Mouse (Mus musculus): ENCODE measurements around the gene Gpc6.

The Gpc6 gene

DNA sequence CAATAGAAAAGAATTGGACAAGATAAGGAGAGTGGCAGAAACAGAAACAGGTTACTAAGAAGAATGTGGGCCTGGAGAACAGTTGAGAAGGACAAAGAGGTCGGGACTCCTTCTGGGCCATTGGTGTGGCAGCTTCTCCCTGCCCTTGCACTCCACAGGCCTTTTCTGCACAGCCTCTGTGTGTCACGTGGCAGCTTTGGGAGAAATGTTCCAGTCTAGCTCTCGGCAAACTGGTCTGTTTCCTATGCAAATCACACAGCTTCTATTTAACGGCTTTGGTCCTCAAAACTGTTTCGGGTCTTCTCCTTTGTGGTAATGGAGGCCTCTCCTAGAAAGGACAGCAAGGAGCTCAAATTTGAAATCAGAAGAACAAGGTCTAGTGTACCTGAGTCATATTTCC lies 871.5 kb downstream of the Gpc6 start:
- DNase-seq (ENCODE audit: low spot score): no peak

GRCm38 (mm10) chr14:117800399-117800798 lies 875.3 kb downstream of the Gpc6 start:
- no peak for DNase-seq (ENCODE audit: low spot score)

DNA sequence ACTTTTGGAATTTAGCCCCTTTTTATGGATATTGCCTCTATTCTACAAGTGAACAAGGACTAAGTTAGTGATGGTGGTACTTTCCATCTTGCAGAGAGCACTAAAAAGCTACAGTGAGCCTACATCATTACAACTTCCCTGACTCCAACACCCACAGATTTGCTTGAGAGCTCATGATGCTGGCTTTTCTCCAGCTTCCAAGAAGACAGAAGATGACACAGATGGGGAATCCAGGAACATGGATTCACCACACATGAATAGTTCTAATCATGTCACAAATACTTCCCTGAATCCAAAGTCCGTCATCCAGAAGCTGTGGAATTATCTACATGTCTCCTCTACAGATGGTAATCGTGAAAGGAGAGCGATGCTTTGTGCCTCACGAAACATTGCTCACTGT lies 882.7 kb downstream of the Gpc6 start:
- no peak for DNase-seq (ENCODE audit: low spot score)

DNA sequence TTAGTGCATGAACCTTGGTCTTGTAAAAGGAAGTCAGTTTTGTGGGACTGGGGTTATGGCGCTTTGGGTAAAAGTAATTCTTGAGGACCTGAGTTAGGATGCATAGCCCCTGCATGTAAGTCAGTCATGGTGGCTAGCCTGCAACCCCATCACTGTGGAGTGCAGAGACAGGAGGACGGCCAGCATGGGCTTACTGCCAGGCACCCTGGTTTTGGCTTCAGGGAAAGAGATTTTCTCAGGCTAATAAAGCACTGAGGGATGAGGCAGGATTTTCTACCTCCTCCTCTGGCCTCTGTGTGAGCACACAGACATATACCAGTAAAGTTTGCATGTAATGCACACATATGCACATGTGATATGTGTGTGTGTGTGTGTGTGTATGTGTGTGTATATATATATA lies 883.2 kb downstream of the Gpc6 start:
- DNase-seq (ENCODE audit: low spot score): no peak

GRCm38 (mm10) chr14:117810321-117811270 lies 885.5 kb downstream of the Gpc6 start:
- DNase-seq (ENCODE audit: low spot score): no peak

GRCm38 (mm10) chr14:117813473-117813872 lies 888.4 kb downstream of the Gpc6 start:
- DNase-seq (ENCODE audit: low spot score): no peak

DNA sequence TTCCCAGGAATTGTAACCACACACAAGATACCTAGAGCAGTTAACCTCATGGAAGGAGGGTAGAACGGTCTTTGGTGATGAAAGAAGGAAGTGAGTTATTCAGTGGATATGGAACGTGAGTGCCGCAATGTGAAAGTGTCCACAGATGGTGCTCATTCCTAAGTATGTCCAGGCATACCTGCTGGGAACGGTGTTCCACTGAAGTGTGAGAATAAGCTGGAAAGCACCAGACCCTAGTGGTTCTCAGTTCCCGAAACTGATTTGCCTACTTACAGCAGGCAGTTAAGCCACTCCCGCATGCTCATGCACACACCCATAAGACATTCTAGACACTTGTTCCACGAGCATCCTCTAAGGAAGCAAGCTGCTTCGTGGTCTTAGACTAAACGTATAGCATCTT lies 890.9 kb downstream of the Gpc6 start:
- no peak for DNase-seq (ENCODE audit: low spot score)

DNA sequence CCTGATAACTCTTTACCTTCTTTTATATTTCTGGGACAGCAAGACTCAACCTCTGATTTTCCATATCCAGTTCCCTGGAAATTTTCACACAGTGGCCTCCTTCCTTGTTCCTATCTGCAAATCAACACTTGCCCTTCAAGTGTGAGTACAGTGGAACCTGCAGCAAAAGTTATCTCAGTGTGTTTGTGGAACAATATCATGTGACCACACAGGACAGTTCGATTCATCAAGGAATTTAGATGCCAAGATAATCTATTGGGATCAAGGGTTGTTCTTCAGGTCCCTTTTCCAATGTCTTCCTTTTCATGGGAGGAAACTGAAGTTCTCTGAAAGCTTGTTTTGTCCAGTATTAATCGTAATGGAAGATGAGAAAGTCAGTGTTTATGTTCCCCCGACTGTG lies 891.6 kb downstream of the Gpc6 start:
- no peak for DNase-seq (ENCODE audit: low spot score)

GRCm38 (mm10) chr14:117817196-117817595 lies 892.1 kb downstream of the Gpc6 start:
- DNase-seq (ENCODE audit: low spot score): no peak

GRCm38 (mm10) chr14:117824491-117824890 lies 899.4 kb downstream of the Gpc6 start:
- no peak for DNase-seq (ENCODE audit: low spot score)

GRCm38 (mm10) chr14:117826294-117827046 lies 901.4 kb downstream of the Gpc6 start:
- no peak for DNase-seq (ENCODE audit: low spot score)

DNA sequence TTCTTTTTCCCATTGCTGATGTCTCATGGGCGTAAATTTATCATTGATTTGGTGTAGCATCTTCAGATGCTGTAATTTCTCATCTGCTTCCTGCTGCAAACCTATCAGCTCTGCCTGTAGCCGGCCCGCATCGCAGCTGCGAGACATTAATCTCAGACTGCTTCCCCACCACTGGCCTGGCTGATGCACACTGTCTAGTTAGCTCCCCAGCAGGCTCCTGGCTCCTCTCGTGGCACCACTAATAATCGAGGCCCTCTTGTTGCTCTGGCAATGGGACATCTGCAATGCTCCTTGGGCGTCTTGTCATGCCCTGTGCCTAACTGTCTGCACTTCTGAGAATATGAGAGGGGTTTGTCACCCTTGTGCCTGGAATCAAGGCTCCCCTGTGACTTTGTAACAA lies 906.2 kb downstream of the Gpc6 start:
- DNase-seq (ENCODE audit: low spot score): no peak

- DNase-seq (ENCODE audit: low spot score): no peak
Measured at GRCm38 (mm10) chr14:117831731-117832130, 906.6 kb downstream of the Gpc6 start.

DNA sequence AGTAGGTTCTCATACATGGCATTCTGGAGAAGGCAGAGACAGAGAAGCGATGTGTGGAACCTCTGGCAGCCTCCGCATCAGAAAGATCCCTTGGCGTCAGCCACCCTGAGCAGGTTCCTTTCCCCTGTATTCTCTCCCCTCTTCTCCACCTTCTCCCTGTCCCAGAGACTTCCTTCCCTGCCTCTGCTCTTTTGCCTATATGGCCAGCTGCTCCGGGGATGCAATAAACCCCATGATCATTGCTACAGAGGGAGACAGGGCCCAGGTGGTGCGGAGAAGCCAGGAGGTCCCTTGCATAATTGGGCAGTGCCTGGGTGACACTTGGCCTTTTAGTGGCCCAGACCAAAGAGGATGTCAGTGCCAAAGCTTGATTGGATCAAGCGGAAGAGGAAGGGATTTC lies 910.4 kb downstream of the Gpc6 start:
- no peak for DNase-seq (ENCODE audit: low spot score)

- DNase-seq (ENCODE audit: low spot score): no peak
Measured at GRCm38 (mm10) chr14:117837021-117837420, 911.9 kb downstream of the Gpc6 start.

- no peak for DNase-seq (ENCODE audit: low spot score)
Measured at GRCm38 (mm10) chr14:117837715-117838114, 912.6 kb downstream of the Gpc6 start.

DNA sequence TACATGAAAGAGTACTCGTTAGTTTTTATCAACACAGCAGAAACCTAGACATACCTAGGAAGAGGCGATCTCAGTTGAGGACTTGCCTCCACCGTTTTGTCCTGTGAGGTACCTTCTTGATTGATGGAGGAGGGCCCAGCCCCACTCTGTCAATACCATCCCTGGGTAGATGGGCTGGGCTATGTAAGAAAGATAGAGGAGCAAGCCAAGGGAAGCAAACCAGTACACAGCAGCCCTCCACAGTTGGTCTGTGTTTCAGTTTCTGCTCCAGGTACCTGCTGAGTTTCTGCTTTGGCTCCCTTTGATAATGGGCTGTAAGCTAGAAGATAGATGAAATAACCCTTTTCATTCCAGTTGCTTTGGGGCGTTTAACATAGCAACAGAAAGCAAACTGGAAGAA lies 916.1 kb downstream of the Gpc6 start:
- no peak for DNase-seq (ENCODE audit: low spot score)

DNA sequence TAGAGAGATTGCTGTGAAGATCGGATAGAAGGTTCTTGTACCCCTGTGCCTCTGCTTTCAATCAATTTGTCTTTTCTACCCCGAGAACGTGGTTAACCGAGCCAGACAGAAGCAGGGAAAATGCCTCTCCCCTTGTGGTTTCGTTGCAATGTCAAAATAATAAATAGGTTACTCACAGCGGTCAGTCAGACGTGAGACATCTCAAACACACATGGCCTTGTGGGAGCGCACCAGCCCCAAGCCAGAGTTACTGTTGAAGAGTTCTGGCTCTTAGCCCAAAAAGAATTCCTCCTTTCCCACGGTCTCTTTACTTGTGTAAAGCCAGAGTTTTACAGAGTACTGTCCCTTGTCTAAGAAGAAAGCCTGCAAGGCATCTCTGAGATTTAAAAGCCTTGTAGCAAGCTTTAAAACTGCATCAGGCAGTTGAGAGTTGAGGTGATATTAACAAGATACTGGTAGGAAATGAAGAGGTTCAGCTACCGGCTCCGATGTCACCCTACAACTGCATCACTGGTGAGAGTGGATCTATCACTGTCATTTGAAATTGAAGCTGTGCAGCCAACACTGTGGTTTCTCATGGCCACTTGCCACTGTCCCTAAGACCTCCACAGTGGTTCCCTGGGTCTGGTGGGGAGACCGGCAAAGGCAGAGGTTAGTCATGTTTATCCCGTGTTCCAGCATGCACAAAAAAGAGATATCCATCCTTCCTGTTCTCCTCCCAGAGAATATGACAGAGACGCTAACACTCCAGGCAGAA lies 916.9 kb downstream of the Gpc6 start:
- DNase-seq (ENCODE audit: low spot score): no peak

- DNase-seq (ENCODE audit: low spot score): no peak
Measured at GRCm38 (mm10) chr14:117849591-117850505, 924.7 kb downstream of the Gpc6 start.

DNA sequence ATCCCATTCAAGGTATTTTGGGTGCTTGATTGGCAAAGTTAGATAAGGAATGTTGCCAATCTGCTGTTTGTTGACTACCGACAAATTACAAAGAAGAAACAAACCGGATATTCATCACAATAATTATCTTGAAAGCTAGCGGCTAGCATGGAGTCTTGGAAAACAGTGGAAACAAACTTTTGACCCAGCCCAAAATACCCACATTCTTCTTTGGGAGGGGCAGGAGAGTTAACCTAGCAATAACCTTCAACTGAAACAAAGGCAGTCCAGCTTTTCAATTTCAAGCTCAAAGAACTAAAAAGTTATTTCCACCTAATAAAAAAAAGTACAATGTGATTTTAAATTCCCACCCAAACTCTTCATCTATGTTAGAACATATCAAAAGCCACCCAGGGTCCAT lies 927.2 kb downstream of the Gpc6 start:
- no peak for DNase-seq (ENCODE audit: low spot score)

DNA sequence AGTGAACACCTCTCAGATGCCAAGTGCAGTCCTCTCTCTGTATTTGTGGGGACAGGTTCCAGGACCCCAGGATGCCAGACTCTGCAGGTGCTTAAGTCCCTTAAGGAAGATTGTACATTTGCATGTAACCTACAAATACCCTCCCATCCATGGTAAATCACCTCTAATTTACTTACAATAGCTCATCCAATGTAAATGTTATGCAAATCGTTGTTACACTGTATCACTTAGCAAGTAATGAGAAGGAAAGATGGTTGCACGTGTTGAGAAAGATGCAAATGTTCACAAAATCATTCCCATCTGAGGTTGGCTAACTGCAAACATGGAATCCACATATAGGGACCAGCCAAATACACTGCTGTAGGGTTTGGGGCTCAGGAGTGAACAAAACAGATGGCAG lies 927.7 kb downstream of the Gpc6 start:
- no peak for DNase-seq (ENCODE audit: low spot score)
